Mouse (Mus musculus) kidney, adult 8-10 months (tissue): ENCODE measurements around the gene Dlg2.

Experiments
- DNase-seq, 2 experiments: peaks; one replicate each; pipeline ENCODE4 v3.0.0; 2022

Gene Dlg2

DNA sequence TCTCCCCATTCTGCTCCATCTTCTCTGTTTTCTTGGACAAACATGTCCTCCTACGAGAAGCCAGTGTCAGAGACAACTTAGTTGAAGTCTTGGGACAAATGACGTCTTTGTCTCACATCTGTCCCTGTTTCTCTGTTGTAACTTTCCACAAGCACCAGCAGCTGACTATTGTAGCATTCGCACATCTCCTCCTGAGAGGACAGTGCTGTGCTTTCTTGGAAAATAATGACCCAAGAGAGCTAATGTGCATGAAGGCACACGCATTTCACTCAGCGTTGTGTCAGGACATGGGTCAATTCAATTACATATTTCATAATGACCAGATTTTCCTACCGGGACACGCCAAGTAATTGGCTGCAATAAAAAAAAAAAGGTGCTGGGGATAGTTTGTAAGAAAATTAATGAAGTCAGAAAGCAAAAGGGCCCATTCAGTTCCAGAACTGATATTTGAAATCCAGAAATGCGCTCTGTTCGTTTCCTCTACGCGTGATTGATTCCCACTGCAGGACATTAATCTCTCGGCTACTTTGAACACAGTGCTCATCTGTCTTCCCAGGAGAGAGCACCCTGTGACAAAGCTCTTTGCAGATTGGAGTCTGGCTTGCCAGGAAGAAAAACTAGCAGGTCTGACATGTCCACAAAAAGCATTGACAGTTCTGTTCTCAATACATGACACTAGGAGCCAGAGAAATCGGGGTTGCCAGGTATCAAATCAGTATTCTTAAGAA, 1846.0 kb downstream of the Dlg2 start:
- no peak for DNase-seq

- DNase-seq: peak; percentile 16 to 57
Measured at GRCm38 (mm10) chr7:92323710-92324109, 1847.2 kb downstream of the Dlg2 start.

DNA sequence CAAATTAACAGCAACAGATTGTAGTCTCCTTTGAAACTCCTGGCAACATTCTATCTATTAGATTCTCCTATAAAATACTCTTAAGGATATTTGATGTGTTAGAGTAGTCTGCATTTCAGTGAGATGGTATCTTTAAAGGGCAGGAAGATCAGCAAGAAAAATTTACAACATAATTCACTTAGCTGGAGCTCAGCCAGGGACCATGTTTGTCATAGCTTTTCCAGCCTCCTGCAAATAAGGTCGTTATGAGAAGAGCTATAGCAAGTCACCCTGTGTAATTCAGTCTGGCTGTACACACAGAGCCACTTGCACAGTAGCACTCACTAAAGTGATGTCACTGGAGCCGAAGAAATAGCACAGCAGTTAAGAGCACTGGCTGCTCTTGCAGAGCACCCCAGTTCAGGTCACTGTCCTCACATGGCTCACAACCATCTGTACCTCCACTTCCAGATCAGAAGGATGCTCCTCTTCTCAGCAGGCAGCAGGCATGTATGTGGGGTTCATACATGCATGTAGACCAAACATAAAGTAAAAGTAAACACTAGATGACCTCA, 1850.9 kb downstream of the Dlg2 start:
- DNase-seq: no peak

DNA sequence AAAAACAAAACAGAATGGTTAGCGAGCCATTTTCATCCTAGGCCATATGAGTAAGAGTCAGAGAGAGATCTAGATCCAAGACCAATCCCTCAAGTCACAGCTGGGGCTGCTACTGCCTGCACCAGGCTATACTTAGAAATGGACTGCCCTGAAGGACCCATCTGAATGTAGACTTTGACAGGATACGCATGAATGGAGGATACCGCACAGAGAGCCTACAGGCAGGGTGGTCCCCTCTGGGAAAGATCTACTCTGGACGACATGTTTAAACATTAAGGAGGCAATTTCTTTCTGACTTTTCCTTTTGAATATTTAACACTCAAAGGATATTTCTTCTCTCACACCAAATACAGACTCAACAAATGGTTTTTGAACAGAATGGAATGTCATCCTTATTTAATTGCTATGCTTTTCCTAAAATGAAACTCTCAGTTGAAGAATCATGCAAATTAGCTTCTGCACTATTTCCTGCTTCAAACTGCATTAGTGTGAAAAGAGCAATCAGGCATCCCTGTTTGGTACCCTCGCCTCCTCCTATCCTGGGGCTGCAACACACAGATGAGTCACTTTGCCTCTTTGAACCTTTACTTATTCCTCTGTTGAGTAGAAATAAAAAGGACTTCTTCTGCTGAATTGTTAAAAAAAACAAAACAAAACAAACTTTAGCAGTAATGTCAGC, 1856.9 kb downstream of the Dlg2 start:
- DNase-seq: no peak

DNA sequence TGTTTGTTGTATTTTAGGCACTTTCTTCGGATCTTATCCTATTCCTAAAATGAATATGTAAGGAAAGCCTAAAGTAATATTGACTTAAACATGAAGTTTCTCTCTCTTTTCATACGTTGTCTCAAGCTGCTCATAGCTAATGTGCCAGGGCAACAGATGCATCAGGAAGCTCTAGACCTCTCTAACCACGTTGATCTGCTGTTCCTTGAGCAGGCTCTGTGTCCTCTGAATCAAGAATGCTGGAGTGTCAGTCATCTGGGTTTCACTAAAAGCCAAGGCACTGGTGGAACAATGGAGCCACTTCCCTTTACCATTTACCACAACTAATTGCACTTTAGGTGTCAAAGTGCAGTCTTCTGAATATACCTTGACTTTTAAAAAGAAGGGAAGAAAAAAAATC, 1880.1 kb downstream of the Dlg2 start:
- DNase-seq: no peak

DNA sequence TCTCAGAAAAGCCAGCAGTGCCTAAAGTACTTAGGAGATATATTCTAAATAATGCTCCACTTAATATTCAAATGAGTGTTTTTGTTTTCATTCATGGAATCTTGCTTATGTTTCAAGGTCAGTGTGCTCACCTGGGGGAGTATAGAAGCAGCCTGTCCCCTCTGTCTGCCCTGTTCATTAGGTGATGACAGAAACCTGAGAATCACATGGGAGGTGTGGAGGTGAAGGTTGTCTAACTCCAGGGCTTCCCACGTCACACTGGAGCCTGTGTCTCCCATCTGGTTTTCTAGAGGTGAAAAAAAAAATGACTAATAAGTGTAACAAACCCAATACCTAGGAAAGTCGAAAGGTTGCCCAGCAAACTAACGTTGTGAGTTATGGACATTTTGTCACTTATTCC, 1886.9 kb downstream of the Dlg2 start:
- DNase-seq: no peak

DNA sequence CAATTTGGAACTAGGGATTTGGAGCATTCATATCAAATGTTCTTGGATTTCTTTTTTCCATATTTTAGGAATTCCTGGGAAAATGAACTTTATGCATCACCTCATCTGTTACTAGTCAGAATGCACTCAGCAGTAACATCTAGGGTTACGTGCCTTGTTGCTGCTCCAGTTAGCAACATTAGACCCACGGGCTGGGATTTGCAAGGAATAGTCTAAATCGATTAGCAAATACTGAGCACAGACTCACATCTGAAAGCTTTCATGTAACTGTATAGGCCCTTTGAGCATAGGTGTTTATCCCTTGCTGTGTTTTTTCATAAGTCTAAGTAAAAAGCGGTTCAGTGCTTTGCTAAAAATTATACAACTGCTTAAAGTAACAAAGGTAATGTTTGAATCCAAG, 1887.3 kb downstream of the Dlg2 start:
- no peak for DNase-seq

DNA sequence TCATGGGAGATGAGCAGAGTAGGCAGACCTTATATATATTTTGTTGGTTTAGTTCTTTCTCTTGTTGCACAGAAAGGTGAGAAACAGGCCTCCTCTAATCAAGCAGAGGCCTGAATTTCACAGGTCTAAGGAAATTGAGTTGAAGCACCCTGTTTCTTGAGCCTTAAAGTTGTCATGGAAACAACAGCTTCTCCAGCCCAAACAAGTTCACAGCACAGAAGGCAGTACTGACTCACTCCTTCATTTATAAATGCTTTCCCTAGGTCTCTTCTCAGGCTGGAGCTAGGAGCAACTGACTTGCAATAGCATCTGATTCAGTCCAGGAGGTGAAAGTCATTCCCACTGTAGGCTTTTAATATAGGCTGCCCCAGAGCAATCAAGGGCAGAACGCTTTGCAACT, 1890.6 kb downstream of the Dlg2 start:
- DNase-seq: no peak

DNA sequence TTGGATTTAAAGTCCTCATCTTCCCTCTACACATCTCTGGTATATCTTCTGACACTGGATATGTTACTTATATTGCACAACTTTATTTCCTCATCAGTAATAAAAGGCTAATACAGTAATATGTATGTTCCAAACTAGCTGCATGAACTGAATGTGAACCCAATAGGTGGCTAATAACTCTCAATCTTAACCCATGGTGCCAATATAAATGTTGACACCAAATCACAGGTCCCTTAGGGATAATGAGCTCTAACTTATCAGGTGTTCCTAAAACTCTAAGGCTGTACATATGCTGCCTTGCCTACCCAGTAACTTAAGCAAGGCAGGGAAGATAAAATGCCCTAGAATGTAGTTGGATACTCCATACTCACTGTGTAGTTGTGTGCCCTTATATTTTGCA, 1894.0 kb downstream of the Dlg2 start:
- DNase-seq: no peak

- DNase-seq: no peak
Measured at GRCm38 (mm10) chr7:92371638-92372037, 1895.2 kb downstream of the Dlg2 start.

GRCm38 (mm10) chr7:92373863-92374357, 1897.4 kb downstream of the Dlg2 start:
- DNase-seq: no peak

DNA sequence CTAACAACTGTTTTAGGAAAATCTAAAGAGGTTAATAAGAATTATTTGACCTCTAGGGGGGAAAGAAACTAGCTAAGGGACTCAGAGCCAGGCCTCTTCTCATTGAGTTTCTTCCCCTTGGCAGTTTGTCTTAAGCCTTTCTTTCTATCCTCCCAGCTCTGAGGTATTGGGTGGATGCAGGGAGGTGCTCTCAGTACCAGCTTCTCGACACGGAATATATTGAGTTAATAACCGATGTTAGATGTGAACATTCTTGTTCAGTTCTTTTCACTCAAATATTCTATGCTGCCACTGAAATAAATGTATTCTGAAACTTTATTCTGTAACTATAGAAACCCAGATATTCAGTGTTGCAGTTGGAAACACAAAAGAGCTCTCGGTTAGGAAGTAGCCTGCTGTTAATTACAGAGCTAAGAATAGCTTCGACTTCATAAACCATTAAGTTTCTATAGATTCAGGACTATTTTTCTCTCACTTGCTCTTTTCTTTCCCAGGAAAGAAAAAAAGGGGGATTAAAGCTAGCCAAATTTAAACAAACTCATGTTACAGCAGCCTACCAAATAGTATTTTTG, 1907.5 kb downstream of the Dlg2 start:
- no peak for DNase-seq

- DNase-seq: no peak
Measured at GRCm38 (mm10) chr7:92392052-92392640, 1915.7 kb downstream of the Dlg2 start.

DNA sequence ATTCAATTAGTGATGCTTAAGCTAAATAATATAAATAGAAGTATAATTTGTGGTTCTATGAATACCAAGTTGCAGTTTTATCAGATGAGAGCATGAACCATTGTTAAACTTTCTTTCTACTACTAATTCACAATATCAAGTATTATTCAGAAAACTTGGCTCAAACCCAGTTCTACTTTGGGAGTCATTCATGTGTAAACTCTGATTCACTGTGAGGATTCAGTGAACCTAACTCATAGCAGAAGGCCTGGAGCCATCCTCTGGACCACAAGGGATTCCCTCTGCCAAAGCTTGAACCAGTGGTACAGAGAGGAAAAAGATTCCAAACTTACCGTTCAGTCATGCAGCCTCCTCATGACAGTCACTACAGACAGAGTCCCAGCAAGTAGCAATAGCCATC, 1920.3 kb downstream of the Dlg2 start:
- DNase-seq: no peak

- DNase-seq: no peak
Measured at GRCm38 (mm10) chr7:92398841-92399240, 1922.4 kb downstream of the Dlg2 start.

GRCm38 (mm10) chr7:92400551-92400950, 1924.1 kb downstream of the Dlg2 start:
- no peak for DNase-seq

GRCm38 (mm10) chr7:92401001-92401688, 1924.7 kb downstream of the Dlg2 start:
- no peak for DNase-seq

DNA sequence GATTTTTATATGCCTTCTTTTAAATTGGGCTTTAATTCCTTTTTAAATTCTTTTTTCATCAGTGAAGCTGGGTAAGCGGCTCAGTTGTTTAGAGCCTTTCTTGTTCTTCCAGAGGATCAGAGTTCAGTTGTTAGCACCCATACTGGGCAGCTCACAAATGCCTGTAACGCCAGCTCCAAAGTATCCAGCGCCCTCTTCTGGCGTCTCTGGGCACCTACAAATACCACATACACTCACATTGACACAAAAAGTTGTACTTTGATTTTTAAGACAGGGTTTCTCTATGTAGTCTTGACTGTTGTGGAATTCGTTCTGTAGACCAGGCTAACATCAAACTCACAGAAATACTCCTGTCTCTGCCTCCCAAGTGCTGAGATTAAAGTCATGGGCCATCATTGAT, 1932.0 kb downstream of the Dlg2 start:
- DNase-seq: no peak

GRCm38 (mm10) chr7:92420474-92420873, 1944.0 kb downstream of the Dlg2 start:
- DNase-seq: no peak

DNA sequence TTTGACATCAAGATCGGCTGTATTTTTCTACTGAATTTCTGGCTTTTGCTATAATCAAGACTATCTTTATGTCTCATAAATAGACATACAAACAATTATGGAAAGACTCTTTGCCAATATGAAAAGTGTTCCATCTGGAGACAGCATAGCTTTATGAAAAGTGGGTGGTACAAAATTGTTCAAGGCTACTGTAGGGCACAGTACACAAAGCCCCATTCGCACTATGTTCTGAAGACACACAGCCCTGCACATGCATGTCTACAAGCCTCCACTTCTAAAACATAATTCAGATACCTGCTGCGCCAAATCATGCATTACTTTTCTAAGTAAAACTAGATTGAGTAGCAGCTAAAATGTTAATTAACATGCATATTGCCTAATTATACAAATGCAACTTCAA, 1946.5 kb downstream of the Dlg2 start:
- DNase-seq: no peak

GRCm38 (mm10) chr7:92424703-92425102, 1948.2 kb downstream of the Dlg2 start:
- DNase-seq: no peak

DNA sequence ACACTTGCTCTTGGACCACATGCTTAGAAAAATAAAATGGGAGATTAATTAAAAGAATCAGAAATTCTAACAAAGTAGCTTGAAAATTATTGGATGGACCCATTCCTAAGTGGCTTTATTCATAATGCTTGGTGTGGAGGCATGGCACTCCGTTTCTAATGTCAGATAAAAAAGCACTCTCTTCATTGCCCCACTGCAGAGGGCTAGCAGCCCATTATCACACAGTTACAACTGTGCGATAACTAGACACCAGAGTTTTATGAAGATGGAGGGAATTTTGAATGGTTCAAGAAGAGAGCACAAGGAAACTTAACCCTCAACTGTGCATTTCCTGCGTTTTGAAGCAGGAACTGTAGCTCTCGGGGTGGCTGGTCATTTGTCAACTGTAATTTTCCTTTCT, 1950.8 kb downstream of the Dlg2 start:
- no peak for DNase-seq

DNA sequence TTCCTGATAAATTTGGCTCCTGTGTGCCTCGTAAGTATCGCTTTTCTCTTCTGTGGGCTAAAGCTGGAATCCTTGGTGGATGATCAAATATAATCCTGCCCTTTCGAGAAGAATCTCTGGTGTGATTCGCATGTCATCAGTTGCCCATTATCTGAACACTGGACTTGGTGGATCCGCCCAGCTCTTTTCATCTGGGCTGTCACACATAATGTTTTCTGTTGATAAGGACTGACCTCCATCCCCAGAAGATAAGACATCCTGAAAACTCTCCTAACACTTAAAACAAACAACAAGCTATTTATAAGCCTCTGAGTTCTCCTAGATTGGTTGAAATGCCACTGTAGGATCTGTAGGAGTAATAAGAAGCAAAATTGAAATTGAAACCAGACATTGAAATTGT, 1952.2 kb downstream of the Dlg2 start:
- DNase-seq: no peak
